Mouse (Mus musculus) frontal cortex, adult (tissue): ENCODE measurements around the gene Lemd2.
A peak's percentile ranks its signal among the peaks of the same experiment; 100 is the strongest.

Source experiments
- ATAC-seq: cut with Nextera tagmentation; 2 replicates; pipeline ENCODE4 v1.9.2; 2017; ENCODE audit warnings: mild to moderate bottlenecking, moderate library complexity, mixed read lengths; ENCODE audit not compliant: low TSS enrichment

The Lemd2 gene

DNA sequence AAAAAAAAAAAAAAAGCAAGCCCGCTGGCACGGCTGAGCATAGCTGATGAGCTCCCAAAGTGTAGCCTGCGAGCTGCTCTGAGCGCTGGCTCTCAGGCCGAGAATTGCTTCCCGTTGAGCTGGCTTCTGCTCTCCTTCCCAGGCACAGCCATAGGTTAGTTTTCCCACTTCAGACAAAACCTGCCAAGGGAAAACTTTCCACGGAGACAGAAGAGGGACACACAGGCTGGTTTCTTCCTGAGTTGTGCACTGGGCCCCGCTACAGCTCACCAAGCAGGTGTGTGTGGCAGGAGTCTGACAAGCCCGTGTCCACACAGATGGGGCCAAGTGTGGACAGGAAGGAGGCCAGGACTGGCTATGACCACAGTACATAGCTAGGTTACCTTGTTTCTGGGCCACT lies 15.4 kb downstream of the Lemd2 start:
- no peak for ATAC-seq

GRCm38 (mm10) chr17:27187059-27187458 lies 17.2 kb downstream of the Lemd2 start:
- ATAC-seq, result no peak

DNA sequence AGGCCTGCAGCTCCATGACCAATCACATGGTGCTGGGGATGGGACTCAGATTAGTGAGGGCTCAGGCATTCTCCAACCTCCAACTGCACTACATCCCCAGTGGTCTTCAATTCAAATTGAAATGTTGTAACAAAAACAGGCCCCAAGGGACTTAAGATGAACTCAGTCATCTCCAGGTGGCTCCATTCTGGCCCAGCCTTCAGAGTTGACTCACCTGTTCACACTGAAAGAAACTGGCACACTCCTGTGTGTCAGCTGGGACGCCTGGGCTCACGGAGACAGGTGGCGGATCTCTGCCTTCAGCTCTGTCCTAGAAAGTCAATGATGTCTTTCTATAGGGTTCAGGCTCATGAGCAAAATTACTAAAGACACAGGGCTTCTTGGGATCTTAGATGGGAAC lies 18.2 kb downstream of the Lemd2 start:
- no peak for ATAC-seq

DNA sequence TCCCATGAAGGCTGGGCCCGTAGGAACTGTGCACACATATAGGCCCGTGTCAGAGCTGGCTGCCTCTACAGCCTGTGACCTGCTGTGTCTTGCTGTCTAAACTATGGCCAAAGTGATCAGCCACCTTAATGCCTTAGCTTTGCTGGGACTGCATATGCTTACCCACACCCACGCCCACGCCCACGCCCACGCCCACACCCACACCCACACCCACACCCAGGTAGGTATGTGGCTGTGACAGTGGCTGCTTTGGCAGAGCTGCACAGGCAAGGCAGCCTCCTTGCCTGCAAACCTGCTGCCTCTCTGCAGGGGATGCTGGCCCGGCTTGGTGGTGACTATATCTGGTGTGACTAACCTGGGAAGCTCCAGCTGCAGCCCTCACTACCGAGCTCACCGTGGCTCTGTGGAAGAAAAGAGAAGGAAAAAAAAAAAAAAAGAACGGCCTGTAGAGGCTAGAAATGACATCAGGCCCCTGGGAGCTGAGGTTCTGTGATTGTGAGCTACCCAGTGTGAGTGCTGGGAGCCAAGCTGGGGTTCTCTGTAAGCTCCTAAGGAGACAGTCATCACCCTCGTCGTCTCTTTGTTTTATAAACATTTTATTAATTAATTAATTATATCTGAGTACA lies 20.5 kb downstream of the Lemd2 start:
- ATAC-seq, result no peak

DNA sequence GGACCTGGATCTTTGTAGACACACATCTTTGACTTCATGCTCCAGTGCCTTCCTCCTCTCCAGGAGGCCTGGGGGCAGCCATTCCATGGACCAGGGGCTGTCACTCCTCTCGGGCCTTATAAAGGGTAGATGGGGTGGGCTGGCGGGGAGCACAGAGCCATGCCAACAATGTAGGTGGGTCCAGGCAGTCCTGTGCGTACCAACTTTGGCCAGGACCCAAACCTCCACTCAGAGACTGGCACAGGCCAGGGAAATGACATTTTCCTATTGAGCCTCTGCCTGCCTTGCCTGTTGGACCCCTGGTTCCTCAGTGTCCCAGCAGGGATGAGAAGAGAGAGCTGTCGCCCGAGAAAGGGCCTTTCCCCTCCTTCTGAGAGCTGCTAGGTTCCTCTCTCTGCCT lies 21.9 kb downstream of the Lemd2 start:
- no peak for ATAC-seq

DNA sequence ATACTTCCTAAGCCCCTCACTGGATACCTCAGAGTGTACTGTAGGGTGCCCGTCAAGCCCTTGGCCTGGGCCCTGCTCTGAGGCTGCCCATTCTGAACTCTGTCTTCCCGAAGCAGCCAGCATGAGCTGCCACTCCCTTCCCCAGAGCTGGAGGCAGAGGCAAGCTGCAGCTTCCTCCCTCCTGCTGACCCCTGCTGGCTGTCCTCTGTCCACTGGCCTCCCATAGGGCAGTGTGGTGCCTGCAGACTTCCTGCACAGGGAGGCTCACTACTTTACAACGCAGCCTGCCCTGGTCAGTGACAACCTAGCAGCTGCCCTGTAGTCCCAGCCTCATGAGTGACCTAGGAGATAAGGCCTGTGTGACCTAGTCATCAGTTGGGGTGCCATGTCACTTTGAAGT lies 22.6 kb downstream of the Lemd2 start:
- no peak for ATAC-seq

DNA sequence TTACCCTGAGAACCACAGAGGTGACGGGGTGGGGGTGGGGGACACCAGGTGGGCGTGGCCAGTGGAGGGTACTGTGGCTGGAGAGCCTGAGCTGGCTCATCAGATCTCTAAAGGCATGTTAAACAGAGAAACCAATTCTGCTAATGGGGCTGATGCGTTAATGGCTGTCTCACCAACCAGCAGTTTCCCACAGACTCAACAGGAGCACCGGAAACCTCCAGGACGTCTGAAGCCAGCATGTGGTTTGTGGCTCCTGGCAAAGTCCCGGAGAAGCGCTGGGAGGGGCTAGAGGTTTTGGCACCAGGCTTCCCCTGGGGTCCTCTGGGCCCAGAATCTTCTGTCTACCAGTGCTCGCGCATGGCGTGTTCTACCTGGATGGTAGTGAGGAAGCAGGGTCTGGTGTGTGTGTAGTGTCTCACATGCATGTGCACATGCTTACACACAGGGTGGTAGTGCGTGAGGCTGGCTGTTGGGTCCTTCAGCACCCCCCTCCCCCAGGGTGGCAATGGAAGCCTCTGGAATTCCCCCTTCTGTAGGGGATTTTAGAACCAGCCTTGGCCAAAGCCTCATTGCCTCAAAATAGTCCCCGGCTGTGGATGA lies 24.5 kb downstream of the Lemd2 start:
- no peak for ATAC-seq

- ATAC-seq, result no peak
These were observed 25.7 kb downstream of the Lemd2 start for GRCm38 (mm10) chr17:27178427-27179177.

GRCm38 (mm10) chr17:27178019-27178418 lies 26.2 kb downstream of the Lemd2 start:
- ATAC-seq, result no peak

GRCm38 (mm10) chr17:27176754-27177153 lies 27.5 kb downstream of the Lemd2 start:
- no peak for ATAC-seq

- ATAC-seq, result no peak
These were observed 28.0 kb downstream of the Lemd2 start for GRCm38 (mm10) chr17:27176287-27176686.

DNA sequence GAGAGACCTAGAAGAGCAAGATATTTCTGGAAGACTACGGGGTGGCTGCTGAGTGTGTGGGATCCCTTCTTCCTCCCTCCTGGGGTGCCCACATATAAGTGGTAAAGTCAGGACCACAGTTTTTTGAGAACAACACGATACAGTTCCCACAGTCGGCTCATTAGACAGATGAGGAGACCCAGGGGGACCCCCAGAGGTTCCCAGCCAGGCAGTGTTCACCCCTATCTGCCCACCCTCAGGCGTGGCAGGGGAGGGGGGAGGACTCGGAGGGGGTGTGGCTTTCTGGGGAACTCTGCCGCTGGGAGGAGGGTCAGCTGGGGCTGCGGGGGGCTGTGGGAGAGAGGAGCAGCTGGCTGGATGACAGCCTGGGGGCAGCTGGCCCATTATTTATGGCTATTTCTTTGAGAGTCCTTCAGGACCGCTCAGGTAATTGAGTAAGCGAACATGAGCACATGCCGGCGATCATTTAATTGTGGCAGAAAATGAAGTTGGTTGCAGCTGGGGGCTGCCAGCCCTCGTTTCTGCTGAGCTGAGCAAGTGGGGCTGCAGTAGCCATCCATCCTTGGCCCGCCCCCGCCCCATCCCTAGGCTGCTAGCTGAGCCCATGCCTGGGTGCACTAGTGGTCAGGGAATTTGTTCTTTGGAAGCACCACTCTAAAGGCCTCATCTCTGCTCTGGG lies 28.9 kb downstream of the Lemd2 start:
- 0 out of 2 replicates have a peak, but pooled peaks have one; percentile 29 for ATAC-seq

DNA sequence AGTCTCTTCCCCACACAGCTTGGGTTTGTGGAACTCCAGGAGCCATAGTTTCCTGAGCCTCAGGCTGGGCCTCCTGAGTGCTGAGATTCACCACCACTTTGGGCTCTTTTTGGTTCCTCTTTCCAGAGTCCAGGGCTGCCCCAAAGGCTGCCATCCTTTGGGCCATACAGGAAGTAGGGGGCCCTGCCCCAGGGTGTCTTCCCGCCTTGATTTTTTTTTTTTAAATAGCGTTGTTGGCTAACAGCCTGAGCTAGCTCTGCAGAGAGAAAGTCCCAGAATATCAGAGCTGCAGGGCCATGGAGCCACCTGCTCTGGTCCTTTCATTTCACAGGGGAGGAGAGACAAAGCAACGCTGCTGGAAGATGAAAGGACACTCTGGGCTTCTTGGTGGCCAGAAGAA lies 30.6 kb downstream of the Lemd2 start:
- 0 out of 2 replicates have a peak, but pooled peaks have one; percentile 44 for ATAC-seq

DNA sequence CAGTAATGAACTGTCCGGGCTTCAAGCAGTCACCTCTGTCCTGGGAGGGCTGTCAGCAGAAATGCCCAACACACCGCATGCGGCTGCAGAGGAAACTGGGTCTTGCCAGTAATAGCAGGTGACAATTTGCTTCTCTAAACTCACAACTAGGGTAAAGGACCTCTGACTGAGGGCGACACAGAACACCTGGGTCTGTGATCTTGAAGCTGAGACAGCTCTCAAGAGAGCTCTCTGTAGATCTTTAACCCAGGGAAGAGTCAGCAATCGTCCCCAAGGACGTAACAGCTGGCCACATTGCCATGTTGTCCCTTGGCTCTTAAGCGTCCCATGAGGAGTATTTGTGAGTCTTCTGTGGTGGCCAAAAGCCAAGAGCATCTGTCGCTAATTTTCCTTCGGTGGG lies 31.8 kb downstream of the Lemd2 start:
- ATAC-seq, result no peak

DNA sequence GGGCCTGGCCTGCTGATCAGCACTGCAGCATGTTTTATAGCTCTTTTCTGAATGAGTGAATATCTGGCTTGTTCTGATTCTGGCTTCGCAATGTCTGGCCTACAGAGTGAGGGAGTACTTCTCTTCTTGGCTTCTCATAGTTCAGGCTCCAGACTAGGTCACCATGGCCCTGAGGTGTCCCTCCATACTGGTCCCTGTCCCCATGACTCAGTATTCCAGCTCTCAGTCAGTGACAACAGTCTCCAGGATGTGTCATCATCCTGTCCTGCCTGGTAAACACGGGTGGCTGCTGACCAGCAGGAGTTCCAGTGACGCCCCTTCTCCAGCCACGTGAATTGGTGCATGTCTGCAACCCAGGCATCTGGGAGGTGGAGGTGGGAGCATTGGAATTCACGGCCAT lies 33.1 kb downstream of the Lemd2 start:
- ATAC-seq, result no peak

DNA sequence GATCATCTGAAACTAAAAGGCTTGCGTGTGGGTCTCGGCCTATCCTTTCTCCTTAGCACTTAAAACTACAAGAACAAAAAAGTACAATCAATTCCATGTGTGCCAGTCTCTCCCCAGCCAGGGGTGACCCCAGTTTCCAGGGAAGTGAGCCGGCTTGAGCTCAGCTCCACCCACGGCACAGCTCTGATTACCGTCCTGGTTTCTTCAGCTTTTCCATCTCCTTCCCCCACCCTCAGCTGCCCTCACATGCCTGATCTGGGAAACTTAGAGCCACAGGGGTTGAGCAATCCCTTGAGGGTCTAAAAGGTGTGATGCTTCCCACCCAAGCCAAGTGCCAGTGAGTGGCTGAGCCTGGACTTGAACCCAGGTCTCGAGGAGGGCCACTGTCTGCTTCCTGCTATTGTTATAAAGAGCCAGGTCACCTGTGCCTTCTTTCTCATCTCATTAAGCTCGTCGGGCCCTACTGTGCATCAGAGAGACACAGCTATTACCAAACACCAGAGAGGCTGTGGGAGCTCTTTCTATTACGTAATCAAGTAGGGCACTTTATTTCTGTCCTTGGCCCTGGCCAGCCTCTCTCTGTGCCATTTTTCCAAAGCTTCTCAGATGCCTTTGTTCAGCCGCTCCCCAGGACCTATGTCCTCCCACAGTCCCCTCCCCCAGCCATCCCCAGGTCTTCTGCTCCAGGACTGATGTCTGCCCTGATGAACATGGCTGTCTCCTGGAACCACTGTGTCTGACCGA lies 34.1 kb downstream of the Lemd2 start:
- ATAC-seq, result peak; percentile 39; the same call in 1 of the 2 replicates

DNA sequence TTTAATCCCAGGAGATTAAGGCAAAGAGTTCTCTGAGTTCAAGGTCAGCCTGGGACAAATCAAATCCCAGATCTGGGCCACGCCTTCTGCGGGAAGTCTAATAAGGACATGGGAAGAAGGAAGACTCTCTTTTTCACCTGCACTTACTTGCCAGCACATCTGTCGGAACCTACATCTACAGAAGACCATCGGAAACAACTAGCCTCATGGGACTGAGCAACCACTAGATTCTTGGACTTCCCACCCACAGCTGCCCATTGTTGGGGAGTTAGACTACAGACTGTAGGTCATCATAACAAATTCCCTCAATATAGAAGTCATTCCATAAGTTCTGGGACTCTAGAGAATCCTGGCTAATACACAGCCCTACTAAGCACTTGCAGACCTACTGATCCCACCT lies 35.7 kb downstream of the Lemd2 start:
- no peak for ATAC-seq

GRCm38 (mm10) chr17:27167545-27167944 lies 36.7 kb downstream of the Lemd2 start, which contains the start of gene Ip6k3:
Gene Ip6k3, minus strand, starts transcription at chr17:27167795.
- no peak for ATAC-seq

DNA sequence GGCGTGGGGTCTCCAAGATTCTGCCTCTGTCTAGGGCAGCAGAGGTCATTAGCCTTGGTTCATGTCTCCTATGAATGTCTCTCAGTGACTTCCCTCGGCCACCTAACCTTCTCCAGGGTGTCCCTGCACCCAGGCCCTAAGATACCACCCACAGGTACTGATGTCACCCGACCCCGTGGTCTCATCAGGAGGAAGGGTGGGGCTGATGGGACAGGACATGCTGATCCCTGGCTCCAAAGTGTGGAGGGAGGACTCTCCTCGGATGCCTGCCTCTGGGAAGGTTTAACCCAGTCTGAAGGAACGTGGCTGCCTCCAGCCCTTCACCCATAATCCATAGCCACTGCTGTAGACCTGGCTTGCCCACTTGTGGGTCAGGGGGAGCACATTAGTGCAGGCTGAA lies 37.4 kb downstream of the Lemd2 start:
- ATAC-seq, result no peak

DNA sequence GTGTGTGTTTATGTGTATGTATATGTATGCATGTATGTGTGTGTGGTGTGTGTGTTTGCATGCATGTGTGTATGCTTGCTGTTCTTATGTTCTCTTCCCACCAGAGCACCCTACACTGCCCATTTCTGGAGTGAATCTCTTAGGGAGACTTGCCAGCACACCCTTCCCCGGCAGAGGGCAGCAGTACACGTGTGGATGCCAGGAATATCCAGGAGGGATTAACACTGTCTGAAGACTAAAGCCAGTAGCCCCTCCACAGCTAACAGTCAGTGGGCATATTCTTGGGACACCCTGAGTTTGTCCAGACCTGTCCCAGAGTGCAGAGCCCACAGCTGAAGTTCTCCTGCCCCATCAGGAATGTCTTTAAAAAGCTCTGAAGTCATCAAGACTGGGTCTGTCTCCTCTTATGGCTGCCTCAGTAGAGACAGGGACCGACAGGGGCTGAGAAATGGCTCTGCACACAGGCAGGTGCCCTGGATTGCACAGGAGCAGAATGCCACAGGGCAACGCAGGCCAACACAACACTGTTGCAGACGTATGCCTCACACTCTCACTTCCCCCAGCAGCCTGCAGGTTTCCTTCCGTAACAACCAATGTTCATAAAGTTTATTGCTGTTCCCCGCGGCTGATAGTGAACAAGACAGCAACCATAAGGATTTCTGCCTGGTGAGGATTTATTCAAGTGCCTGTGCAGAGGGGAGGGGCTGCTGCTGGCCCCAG lies 39.1 kb downstream of the Lemd2 start:
- peak; percentile 76; the same call in 1 of the 2 replicates for ATAC-seq

GRCm38 (mm10) chr17:27160905-27161304 lies 43.4 kb downstream of the Lemd2 start:
- no peak for ATAC-seq
